Mouse (Mus musculus) bone marrow macrophage, adult 2 months (primary cell): ENCODE measurements around the gene Adgre5.

Experiments used
- CTCF ChIP-seq: IDR thresholded peaks from 2 replicates; pipeline ENCODE4 v1.5.1; 2012; ENCODE audit warnings: low read depth, mild to moderate bottlenecking, low read length, moderate library complexity
- POLR2A ChIP-seq: IDR thresholded peaks from 2 replicates; pipeline ENCODE4 v1.6.1; 2012; ENCODE audit warnings: mild to moderate bottlenecking, low read depth, low read length, borderline replicate concordance

GRCm38 (mm10) chr8:83722631-83723030 is 18.5 kb downstream of the Adgre5 start:
- TF ChIP-seq CTCF = no peak
- no peak for TF ChIP-seq POLR2A
